Mouse (Mus musculus): ENCODE data around the gene Sdad1. TPM values are rescaled to one million over a fixed set of nuclear protein-coding genes. Genes with fewer than 3 reads are reported as not detected.
A peak's percentile ranks its signal among the peaks of the same experiment; 100 is the strongest.

Gene Sdad1
- polyA plus RNA-seq, 1 experiment from 2014 or later = 31.8 TPM

DNA sequence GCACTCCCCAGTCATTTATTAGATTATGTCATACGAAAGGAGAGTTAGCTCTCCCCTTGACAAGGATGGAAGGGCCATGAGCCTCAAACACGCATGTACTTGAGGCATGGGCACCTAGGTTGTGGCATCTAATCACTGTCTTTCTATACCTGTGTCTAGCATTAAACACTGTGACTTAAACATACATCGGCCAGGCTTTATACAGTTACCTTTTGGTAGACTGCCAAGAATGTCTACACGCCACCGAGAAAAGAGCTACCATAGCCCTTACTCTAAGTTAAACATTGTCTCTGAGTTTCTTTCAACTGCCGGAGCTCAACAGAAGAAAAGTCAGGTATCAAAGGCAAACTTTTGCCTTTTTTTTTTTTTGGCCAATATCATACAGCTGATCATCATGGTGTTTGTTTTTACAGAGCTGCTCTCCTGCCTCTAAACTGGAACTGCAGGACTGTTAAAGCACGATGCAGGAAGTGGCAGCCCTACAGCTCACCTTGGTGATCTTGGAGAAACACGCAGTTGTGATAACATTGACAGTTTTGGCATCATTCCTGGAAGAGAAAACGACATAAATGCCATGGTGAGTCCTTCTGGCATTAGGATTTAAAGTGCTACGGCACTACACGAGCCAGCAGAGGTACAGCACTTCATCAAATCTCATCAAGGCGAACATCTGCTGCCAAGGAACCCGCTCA, 8.0 kb downstream of the Sdad1 start:
- WGBS = 94% methylated on average over 13 of the region's 13 CpGs

DNA sequence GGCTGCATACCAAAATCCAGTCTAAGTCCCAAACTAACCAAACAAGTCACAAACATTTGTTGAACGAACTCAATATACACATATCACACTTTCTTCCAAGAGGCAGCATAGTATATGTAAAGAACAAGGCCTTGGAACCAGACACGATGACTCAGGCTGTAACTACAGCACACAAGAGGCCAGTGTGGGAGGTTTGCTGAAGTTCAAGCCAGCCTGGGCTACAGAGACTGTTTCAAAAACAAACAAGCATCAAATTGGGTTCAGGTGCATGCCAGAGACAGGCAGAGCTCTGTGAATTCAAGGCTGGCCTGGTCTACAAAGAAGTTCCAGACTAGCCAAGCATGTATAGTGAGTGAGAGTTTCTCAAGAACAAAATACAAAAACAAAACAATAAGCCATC, 15.8 kb downstream of the Sdad1 start:
- Histone ChIP-seq H3K27ac (no peak overlapping the region), H3K27me3 (replicated peaks) (no peaks in the 10 kb centered on the region), H3K9ac (no peak overlapping the region), H3K4me3 (no peak overlapping the region), H3K4me2 (no peak overlapping the region), H3K4me1 (no peaks in the 10 kb centered on the region), H3K36me3 (replicated peaks) (peaks cover 66% of the 10 kb centered on the region), H3K9me3 (no peaks in the 10 kb centered on the region)
- WGBS = 88% methylated on average over 2 of the region's 2 CpGs
- ATAC-seq (replicated peaks) = no peak

More for the DNA sequence above, 8.0 kb downstream of the Sdad1 start:
- no peaks in the 10 kb centered on the region for H3K27me3 ChIP-seq (replicated peaks)
- no peak overlapping the region for H3K4me3 ChIP-seq
- no peak for ATAC-seq (replicated peaks)
- no peak overlapping the region for H3K27ac ChIP-seq
- H3K9me3 ChIP-seq = no peaks in the 10 kb centered on the region
- no peak overlapping the region for H3K9ac ChIP-seq
- no peaks in the 10 kb centered on the region for H3K4me1 ChIP-seq
- H3K36me3 ChIP-seq (replicated peaks) = peaks cover 66% of the 10 kb centered on the region
- no peak overlapping the region for H3K4me2 ChIP-seq

DNA sequence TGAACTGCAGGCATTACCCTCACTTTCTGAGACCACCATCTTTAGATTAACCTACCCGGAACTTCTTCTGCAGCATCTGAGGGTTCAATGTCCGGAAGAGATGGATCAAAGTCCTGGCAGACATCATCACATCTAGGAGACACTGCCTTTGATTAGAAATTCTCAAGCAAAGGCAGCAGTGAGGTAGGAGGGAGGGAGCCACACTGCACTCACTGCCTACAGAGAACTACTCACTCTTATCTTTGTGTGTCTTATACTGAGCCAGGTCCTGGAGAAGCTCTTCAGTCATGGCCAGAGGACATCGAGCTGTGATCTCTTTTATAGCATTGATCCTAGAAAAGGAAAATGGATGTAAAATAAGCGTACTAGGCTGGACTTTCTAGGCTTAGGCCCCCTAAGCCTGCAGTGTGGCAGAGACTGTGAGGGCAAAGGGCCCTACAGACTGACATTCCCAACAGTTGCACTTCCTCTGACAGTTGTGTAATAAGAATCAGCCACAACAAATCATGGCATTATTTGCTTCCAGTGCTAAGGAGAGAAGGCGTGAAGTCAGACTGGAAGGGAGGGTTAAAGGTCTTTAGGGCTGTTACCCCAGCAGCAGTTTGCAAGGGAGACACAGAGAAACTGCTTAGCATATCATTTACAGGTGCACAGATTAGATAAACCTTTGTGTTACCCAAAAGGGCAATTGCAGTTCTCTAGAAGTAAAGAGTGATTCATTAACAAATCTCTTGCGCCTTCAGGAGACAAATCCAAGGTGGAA, 18.4 kb downstream of the Sdad1 start:
- Histone ChIP-seq H3K27me3 (replicated peaks) (no peaks in the 10 kb centered on the region), H3K9ac (no peak overlapping the region), H3K4me2 (no peak overlapping the region), H3K9me3 (no peaks in the 10 kb centered on the region), H3K27ac (no peak overlapping the region), H3K4me1 (no peaks in the 10 kb centered on the region), H3K36me3 (replicated peaks) (peaks cover 73% of the 10 kb centered on the region), H3K4me3 (no peak overlapping the region)
- ATAC-seq (replicated peaks) = no peak
- WGBS = 93% methylated on average over 6 of the region's 6 CpGs

DNA sequence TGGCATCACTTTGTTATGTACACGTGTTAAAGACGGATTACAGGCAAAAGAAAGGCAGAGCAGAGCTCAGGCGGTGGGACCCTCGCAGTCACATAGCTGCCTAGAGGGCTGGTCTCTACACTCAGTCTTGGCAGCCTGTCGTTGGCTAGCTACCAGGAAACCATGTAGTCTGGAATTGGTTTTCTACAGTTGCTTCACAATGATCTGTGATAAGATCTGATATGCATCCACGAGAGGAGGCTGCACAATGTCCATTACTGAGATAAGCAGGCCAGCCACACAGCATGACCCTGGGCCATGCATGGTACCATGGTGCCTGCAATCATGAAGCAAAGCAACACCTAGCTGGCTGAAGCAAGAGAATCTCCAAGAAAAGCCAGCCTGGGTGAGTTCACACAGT, 22.4 kb downstream of the Sdad1 start:
- Histone ChIP-seq H3K27ac (no peak overlapping the region), H3K4me3 (no peak overlapping the region), H3K27me3 (replicated peaks) (no peaks in the 10 kb centered on the region), H3K9ac (no peak overlapping the region), H3K4me1 (no peaks in the 10 kb centered on the region), H3K9me3 (no peaks in the 10 kb centered on the region), H3K4me2 (no peak overlapping the region), H3K36me3 (replicated peaks) (peaks cover 59% of the 10 kb centered on the region)
- no peak for ATAC-seq (replicated peaks)
- WGBS = 88% methylated on average over 6 of the region's 6 CpGs

DNA sequence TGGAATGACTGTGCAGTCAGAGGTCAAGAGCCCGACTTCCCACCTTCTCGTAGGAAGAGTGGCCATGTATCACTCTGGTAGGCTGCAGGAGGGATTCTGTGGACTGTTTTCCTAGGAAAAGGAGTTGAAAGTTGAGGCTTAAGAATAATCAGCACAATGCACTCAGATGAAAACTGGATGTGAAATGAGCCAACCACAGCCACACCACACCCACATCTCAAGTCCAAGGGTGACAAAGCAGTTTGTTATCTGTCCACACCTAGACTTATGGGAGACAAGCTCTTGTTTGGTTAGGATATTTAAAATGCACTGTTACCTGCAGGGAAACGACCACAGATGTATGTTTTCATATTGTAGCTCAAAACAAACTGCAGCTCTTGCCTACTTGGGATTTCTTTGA, 27.2 kb downstream of the Sdad1 start:
- no peak overlapping the region for H3K9ac ChIP-seq
- no peaks in the 10 kb centered on the region for H3K9me3 ChIP-seq
- ATAC-seq (replicated peaks) = no peak
- no peaks in the 10 kb centered on the region for H3K27me3 ChIP-seq (replicated peaks)
- no peak overlapping the region for H3K4me2 ChIP-seq
- WGBS = 80% methylated on average over 3 of the region's 3 CpGs
- no peak overlapping the region for H3K27ac ChIP-seq
- no peak overlapping the region for H3K4me3 ChIP-seq
- H3K36me3 ChIP-seq (replicated peaks) = peaks cover 27% of the 10 kb centered on the region
- H3K4me1 ChIP-seq = peaks cover 9% of the 10 kb centered on the region

DNA sequence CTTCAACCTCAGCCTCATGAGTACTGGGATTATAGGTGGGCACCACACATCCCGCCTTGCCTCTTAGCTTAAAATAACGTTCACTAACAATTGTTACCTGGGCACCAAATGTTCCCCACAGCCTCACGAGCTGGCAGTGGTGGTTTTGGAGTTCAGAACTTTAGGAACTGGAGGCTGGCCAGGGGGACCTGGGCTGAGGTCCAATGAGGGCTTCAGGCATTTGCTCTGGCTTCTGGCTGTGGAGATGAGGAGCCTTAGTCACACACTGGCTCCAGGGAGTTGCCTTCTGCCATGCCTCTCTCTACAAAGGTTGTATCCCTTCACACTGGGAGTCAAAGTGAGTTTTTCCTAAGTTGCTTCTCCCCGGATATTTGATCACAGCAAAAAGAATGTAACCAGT, 27.7 kb downstream of the Sdad1 start:
- no peak for ATAC-seq (replicated peaks)
- peaks cover 21% of the 10 kb centered on the region; the same call in 1 of the 2 replicates for H3K36me3 ChIP-seq (replicated peaks)
- H3K9me3 ChIP-seq = no peaks in the 10 kb centered on the region
- WGBS = 74% methylated on average over 4 of the region's 4 CpGs
- H3K9ac ChIP-seq = no peak overlapping the region
- peaks cover 9% of the 10 kb centered on the region for H3K4me1 ChIP-seq
- H3K4me2 ChIP-seq = no peak overlapping the region
- no peak overlapping the region for H3K4me3 ChIP-seq
- H3K27me3 ChIP-seq (replicated peaks) = no peaks in the 10 kb centered on the region
- H3K27ac ChIP-seq = no peak overlapping the region

DNA sequence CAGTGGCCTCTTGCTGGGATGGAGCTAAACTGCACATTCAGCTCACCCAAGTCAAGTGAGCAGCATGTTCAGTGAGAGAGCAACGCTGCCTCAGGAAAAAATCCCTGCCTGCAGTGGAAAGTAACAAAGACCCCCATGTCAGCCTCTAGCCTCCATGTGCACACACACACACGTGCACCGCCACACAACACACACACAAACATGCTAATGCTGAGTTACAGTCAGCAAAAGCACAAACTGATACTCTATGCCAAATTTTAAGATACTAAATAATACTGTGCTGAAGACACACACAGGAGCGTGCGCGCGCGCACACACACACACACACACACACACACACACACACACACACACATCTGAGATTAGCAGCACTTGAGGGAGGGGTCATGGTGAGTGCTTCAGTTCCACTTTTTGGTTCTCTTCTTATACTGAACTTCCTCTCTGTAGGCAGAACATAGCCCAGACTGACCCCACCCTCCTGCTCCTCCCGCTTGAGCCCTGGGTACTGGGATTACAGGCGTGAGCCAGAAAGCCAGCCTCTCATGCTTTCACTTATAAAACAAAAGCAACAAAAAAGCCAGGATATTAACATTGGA, 31.2 kb downstream of the Sdad1 start:
- Histone ChIP-seq H3K9me3 (no peaks in the 10 kb centered on the region), H3K27me3 (replicated peaks) (no peaks in the 10 kb centered on the region), H3K27ac (0 out of 2 replicates have a peak overlapping the region, but pooled peaks have one; percentile 29), H3K9ac (no peak overlapping the region), H3K4me3 (peak overlapping the region; percentile 56; the same call in 1 of the 2 replicates), H3K36me3 (replicated peaks) (no peaks in the 10 kb centered on the region), H3K4me1 (peaks cover 9% of the 10 kb centered on the region), H3K4me2 (peak overlapping the region; percentile 88; the same call in 1 of the 2 replicates)
- 79% methylated on average over 10 of the region's 10 CpGs for WGBS
- ATAC-seq (replicated peaks) = no peak

DNA sequence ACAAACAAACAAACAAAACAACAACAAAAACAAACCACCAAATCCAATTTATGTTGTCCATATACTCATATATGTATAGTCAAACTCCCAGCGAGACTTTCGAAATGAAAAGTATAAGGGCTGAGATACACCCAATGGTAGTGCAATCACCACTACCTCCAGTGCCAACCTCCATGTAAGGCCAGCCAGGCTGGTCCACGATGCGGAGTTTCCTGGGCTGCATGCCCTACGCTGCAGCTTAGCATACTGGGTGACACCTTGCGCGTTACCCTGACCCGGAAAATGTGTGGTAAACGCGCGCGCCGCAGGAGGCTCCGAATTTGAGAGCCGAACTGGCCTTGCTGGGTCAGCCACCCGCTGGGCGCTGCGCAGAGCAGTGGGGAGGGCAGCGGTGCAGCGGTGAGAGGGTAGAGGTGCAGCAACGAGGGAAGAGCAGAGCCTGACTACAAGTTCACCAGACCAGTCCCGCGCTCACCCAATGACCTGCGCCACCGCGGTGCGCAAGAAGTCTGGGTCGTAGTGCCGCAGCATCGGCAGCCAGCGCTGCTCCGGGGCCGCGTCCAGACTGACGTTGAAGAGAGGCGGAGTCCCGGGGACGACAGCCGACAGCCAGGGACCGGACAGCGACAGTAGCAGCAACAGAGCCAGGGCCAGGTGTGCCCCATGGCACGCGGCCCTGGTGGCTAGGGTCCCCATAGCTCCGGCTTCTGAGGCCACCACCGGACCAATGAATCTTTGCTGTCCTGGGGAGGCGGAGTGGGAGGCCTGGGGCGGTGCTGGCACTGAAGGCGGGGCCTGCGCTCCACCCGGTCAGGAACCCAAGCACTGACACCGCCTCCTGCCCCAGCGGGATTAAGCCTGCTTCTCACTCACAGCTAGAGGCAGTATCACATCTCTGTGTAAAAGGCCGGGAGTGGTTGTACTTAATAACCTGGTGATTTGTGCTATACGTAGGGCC, 32.6 kb downstream of the Sdad1 start, which contains the start of gene Naaa:
Gene Naaa (minus strand): TSS at position 734 of the 958 bp plus-strand sequence.
- H3K27me3 ChIP-seq (replicated peaks) = no peaks in the 10 kb centered on the region
- H3K9me3 ChIP-seq = no peaks in the 10 kb centered on the region
- H3K36me3 ChIP-seq (replicated peaks) = no peaks in the 10 kb centered on the region
- peak within 1 kb of the TSS; percentile 61 for H3K27ac ChIP-seq
- peak within 1 kb of the TSS; percentile 56 for H3K4me3 ChIP-seq
- peak; percentile 91 for ATAC-seq (replicated peaks)
- peak within 1 kb of the TSS; percentile 88 for H3K4me2 ChIP-seq
- 3% methylated on average over 54 of the region's 54 CpGs for WGBS
- H3K4me1 ChIP-seq = peaks cover 9% of the 10 kb centered on the region
- H3K9ac ChIP-seq = peak within 1 kb of the TSS; percentile 52

DNA sequence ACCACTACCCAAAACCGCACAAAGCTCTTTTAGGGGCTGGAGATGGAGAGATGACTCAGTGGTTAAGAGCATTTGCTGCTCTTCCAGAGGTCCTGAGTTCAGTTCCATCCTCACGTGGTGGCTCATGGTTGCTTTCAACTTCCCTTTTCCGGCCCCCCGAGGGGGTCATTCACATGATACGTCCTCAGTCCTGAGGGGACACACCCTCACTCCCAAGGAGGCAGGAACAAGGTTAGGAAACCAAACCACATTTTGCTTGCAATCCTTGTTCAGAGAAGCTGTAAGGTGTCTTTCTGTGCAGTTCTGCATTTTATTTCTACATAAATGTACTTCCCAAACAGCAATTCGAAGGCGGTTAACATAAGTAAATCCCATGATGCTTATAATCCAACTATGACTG, 39.8 kb downstream of the Sdad1 start:
- H3K4me1 ChIP-seq = no peaks in the 10 kb centered on the region
- H3K9me3 ChIP-seq = no peaks in the 10 kb centered on the region
- ATAC-seq (replicated peaks) = no peak
- no peaks in the 10 kb centered on the region for H3K36me3 ChIP-seq (replicated peaks)
- H3K27me3 ChIP-seq (replicated peaks) = no peaks in the 10 kb centered on the region
- 83% methylated on average over 7 of the region's 7 CpGs for WGBS
- H3K9ac ChIP-seq = no peak overlapping the region
- H3K27ac ChIP-seq = no peak overlapping the region
- H3K4me2 ChIP-seq = no peak overlapping the region
- H3K4me3 ChIP-seq = no peak overlapping the region

DNA sequence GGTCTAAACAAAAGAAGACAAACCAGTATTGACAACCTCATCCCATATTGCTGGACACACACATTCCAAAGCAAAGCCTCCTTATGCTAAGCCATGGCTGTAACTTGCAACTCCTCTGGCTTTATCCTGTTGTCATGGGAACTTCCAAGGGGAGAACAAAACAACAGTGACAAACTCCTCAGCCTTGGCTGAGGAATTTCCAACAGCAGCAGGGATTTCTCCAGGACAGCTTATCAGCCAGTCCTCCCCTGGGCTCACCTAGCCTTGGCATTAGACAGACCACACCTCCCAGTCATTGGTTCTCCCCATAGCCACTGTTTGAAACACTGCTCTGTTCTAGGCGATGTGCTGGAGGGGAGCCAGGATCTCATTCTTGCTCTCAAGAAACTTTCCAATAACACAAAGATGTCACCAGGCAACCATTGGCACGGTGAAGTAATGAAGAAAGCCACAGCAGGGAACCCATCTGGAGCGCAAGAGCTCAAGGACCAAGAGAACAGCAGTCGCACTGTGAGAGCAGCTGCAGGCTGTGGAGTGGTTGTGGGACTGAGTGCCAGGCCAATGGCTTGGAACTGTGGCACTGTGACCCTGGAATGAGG, 46.4 kb downstream of the Sdad1 start:
- 5% methylated on average over 4 of the region's 4 CpGs for WGBS
- H3K4me3 ChIP-seq = no peak overlapping the region
- peak overlapping the region; percentile 39; the same call in 1 of the 2 replicates for H3K27ac ChIP-seq
- H3K27me3 ChIP-seq (replicated peaks) = no peaks in the 10 kb centered on the region
- H3K4me2 ChIP-seq = no peak overlapping the region
- H3K4me1 ChIP-seq = peaks cover 6% of the 10 kb centered on the region
- ATAC-seq (replicated peaks) = peak; percentile 89
- no peak overlapping the region for H3K9ac ChIP-seq
- no peaks in the 10 kb centered on the region for H3K36me3 ChIP-seq (replicated peaks)
- no peaks in the 10 kb centered on the region for H3K9me3 ChIP-seq

DNA sequence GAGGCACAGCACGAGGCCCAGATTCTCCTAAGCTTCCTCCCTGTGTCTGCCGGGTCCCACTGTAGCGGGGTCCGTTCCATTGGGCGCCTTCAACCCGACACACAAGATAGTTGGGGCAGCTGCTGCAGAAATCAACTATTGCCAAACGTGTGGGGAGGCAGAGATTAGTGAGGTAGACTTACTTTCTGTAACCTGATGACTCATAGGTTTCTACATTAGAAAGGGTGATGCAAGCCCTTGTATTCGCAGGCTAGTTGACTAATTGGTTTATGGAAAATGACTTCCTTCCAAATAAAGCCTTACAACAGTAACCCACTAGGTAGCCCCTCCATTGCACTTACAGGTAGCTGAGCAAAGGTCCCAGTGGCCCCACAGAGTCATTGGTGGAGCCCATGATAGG, 47.6 kb downstream of the Sdad1 start:
- Histone ChIP-seq H3K4me1 (peaks cover 6% of the 10 kb centered on the region), H3K4me3 (no peak overlapping the region)

More for the DNA sequence above, 47.6 kb downstream of the Sdad1 start:
- no peak for ATAC-seq (replicated peaks)
- Histone ChIP-seq H3K9me3 (no peaks in the 10 kb centered on the region), H3K36me3 (replicated peaks) (no peaks in the 10 kb centered on the region), H3K27me3 (replicated peaks) (no peaks in the 10 kb centered on the region), H3K9ac (no peak overlapping the region), H3K27ac (no peak overlapping the region), H3K4me2 (no peak overlapping the region)
- 92% methylated on average over 8 of the region's 8 CpGs for WGBS

Data from midbrain, embryonic 15.5 days (tissue).